Mouse (Mus musculus): Measurements from ENCODE around the gene Htr1d. TPM values are rescaled to one million over a fixed set of nuclear protein-coding genes. Genes with fewer than 3 reads are reported as not detected.

The Htr1d gene
- total RNA-seq, 1 experiment = 1.5 TPM

DNA sequence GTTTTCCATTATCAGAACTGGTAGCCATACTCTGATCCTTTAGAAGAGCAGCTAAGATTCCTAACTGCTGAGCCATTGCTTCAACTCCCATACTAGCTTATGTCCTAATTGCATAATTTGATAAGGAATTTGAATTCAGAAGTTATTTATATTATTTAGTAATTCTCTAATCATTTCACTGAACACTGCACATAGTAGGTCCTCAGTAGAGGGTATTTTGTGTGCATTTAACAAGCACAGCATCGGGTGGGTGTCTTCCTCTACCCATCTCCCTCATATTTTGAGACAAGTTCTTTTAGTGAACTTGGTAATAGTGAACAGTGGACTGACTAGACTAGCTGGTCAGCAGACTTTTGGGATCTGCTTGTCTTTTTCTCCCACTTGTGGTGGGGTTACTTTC lies 53.4 kb downstream of the Htr1d start:
- no peak overlapping the region for H3K27ac ChIP-seq (ENCODE audit: insufficient read depth, low read depth, low read length, poor library complexity, severe bottlenecking)
- in situ Hi-C loops (cut with MboI; ENCODE audit: low sequenced_read_pairs in 2 of 2, unreplicated experiment in 2 of 2) = no loop called here
- no peaks in the 10 kb centered on the region for H3K9me3 ChIP-seq (ENCODE audit: control insufficient read depth, insufficient read depth, low read depth, low read length)
- H3K4me3 ChIP-seq (ENCODE audit: insufficient read depth in 1 of 2, low read depth in 1 of 2, low read length in 2 of 2, poor library complexity in 1 of 2, severe bottlenecking in 1 of 2) = no peak overlapping the region
- no peak for DNase-seq (ENCODE audit: low read depth, low spot score)
- no peaks in the 10 kb centered on the region for H3K36me3 ChIP-seq (ENCODE audit: control insufficient read depth, insufficient read depth, low read length, poor library complexity, severe bottlenecking)
- no peak overlapping the region for H3K9ac ChIP-seq (ENCODE audit: insufficient read depth, low read depth, low read length, poor library complexity, severe bottlenecking)
- H3K4me1 ChIP-seq (ENCODE audit: control insufficient read depth in 2 of 2, insufficient read depth in 2 of 2, low read length in 2 of 2, poor library complexity in 1 of 2) = peaks cover 2 to 4% of the 10 kb centered on the region in 2 experiments; a peak in 3 of 4 replicates
- no peak for TF ChIP-seq CHD2 (IDR thresholded peaks at IDR 0.05; ENCODE audit: low read depth, low read length)
- TF ChIP-seq ZNF384 (IDR thresholded peaks at IDR 0.05; ENCODE audit: low read depth, low read length) = no peak
- TF ChIP-seq ZC3H11A (IDR thresholded peaks at IDR 0.05; ENCODE audit: borderline replicate concordance, low read depth, low read length) = no peak
- TF ChIP-seq MAFK (IDR thresholded peaks at IDR 0.05; ENCODE audit: insufficient read depth, low read depth, low read length) = no peak
- TF ChIP-seq HCFC1 (IDR thresholded peaks at IDR 0.05; ENCODE audit: borderline replicate concordance, insufficient read depth, low read length) = no peak

DNA sequence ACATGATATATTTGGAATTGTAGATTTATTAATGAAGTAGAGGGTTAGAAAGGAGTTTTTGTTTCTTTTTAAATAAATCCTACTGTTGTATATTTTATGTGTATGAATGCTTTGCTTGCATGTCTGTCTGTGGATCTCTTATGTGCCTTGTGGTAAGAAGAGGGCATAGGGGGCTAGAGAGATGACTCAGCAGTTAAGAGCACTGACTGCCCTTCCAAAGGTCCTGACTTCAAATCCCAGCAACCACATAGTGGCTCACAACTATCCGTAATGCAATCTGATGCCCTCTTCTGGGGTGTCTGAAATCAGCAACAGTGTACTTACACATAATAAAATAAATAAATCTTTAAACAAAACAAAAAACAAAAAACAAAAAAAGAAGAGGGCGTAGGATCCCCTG lies 63.2 kb downstream of the Htr1d start:
- Histone ChIP-seq H3K9ac (ENCODE audit: insufficient read depth, low read depth, low read length, poor library complexity, severe bottlenecking) (no peak overlapping the region), H3K36me3 (ENCODE audit: control insufficient read depth, insufficient read depth, low read length, poor library complexity, severe bottlenecking) (no peaks in the 10 kb centered on the region; the same call in 1 of the 2 replicates), H3K9me3 (ENCODE audit: control insufficient read depth, insufficient read depth, low read depth, low read length) (no peaks in the 10 kb centered on the region), H3K4me3 (ENCODE audit: insufficient read depth in 1 of 2, low read depth in 1 of 2, low read length in 2 of 2, poor library complexity in 1 of 2, severe bottlenecking in 1 of 2) (no peak overlapping the region), H3K27ac (ENCODE audit: insufficient read depth, low read depth, low read length, poor library complexity, severe bottlenecking) (no peak overlapping the region), H3K4me1 (ENCODE audit: control insufficient read depth in 2 of 2, insufficient read depth in 2 of 2, low read length in 2 of 2, poor library complexity in 1 of 2) (peaks cover 2% of the 10 kb centered on the region in 2 experiments; a peak in 1 of 4 replicates)
- TF ChIP-seq HCFC1 (IDR thresholded peaks at IDR 0.05; ENCODE audit: borderline replicate concordance, insufficient read depth, low read length) (no peak), MAFK (IDR thresholded peaks at IDR 0.05; ENCODE audit: insufficient read depth, low read depth, low read length) (peak; percentile 88), ZNF384 (IDR thresholded peaks at IDR 0.05; ENCODE audit: low read depth, low read length) (no peak)
- DNase-seq (ENCODE audit: low read depth, low spot score) = no peak
- in situ Hi-C loops (cut with MboI; ENCODE audit: low sequenced_read_pairs in 2 of 2, unreplicated experiment in 2 of 2) = no loop called here

Other genes starting within 250 kb of the Htr1d start
- gene Asap3, start 217.2 kb upstream of the Htr1d start, total RNA-seq (2012; rRNA removed) = 4.7 and 8.1 TPM in 2 replicates
- 75.1 and 104 TPM in 2 replicates for gene Tcea3, start 175.8 kb upstream of the Htr1d start, total RNA-seq (2012; rRNA removed)
- gene Zfp46, start 138.8 kb upstream of the Htr1d start, total RNA-seq (2012; rRNA removed) = 5.8 and 6.1 TPM in 2 replicates
- 58.1 and 73.4 TPM in 2 replicates for gene Hnrnpr, start 112.6 kb upstream of the Htr1d start, total RNA-seq (2012; rRNA removed)
- 0.89 and 1.0 TPM in 2 replicates for gene 6030445D17Rik, start 38.7 kb downstream of the Htr1d start, total RNA-seq (2012; rRNA removed)
- gene Luzp1, start 46.2 kb downstream of the Htr1d start, total RNA-seq (2012; rRNA removed) = 34.6 and 41.0 TPM in 2 replicates
- 120 and 124 TPM in 2 replicates for gene Kdm1a, start 179.2 kb downstream of the Htr1d start, total RNA-seq (2012; rRNA removed)
- gene Tex46, start 186.9 kb downstream of the Htr1d start, total RNA-seq (2012; rRNA removed) = not detected in 2 replicates
- not detected in 2 replicates for gene Lactbl1, start 199.1 kb downstream of the Htr1d start, total RNA-seq (2012; rRNA removed)